Mouse (Mus musculus) bone marrow macrophage, adult 2 months (primary cell): Measurements from ENCODE around the gene Lrrc36. TPM values are rescaled to one million over a fixed set of nuclear protein-coding genes. Genes with fewer than 3 reads are reported as not detected.

ENCODE experiments used
- H3K27ac ChIP-seq: 2 replicates; pipeline ENCODE4 v1.5.1; 2012; ENCODE audit warnings: low read depth, low read length; ENCODE audit not compliant: insufficient read depth
- H3K4me1 ChIP-seq: 2 replicates; pipeline ENCODE4 v1.6.1; 2012; ENCODE audit warnings: low read length; ENCODE audit not compliant: control insufficient read depth, insufficient read depth
- H3K4me3 ChIP-seq: 2 replicates; pipeline ENCODE4 v1.5.1; 2012; ENCODE audit warnings: mild to moderate bottlenecking, low read length, moderate library complexity; ENCODE audit not compliant: insufficient read depth
- CTCF ChIP-seq: IDR thresholded peaks from 2 replicates; pipeline ENCODE4 v1.5.1; 2012; ENCODE audit warnings: low read depth, mild to moderate bottlenecking, low read length, moderate library complexity
- POLR2A ChIP-seq: IDR thresholded peaks from 2 replicates; pipeline ENCODE4 v1.6.1; 2012; ENCODE audit warnings: mild to moderate bottlenecking, low read depth, low read length, borderline replicate concordance
- polyA plus RNA-seq: library from polyadenylated mRNA; stranded (reverse); fragments of >200 nt; gene quantifications from 2 replicates; pipeline ENCODE4 v1.2.4, GENCODE M21; 2012; ENCODE audit not compliant: missing spikeins, insufficient read depth, insufficient read length

Gene Lrrc36
- polyA plus RNA-seq, 1 experiment: not detected

GRCm38 (mm10) chr8:105461085-105461803 is 47.9 kb downstream of the Lrrc36 start:
- Histone ChIP-seq H3K4me3 (no peak overlapping the region), H3K4me1 (no peaks in the 10 kb centered on the region), H3K27ac (no peak overlapping the region)
- no peak for TF ChIP-seq CTCF
- no peak for TF ChIP-seq POLR2A

GRCm38 (mm10) chr8:105464595-105464994 is 51.2 kb downstream of the Lrrc36 start:
- Histone ChIP-seq H3K4me1 (no peaks in the 10 kb centered on the region), H3K27ac (no peak overlapping the region), H3K4me3 (no peak overlapping the region)
- no peak for TF ChIP-seq CTCF
- TF ChIP-seq POLR2A: no peak

- Histone ChIP-seq H3K27ac (no peak overlapping the region), H3K4me3 (no peak overlapping the region), H3K4me1 (no peaks in the 10 kb centered on the region)
- TF ChIP-seq CTCF: no peak
- TF ChIP-seq POLR2A: no peak
These were observed 52.9 kb downstream of the Lrrc36 start for GRCm38 (mm10) chr8:105466246-105466645.

- Histone ChIP-seq H3K4me1 (peaks cover 4% of the 10 kb centered on the region), H3K4me3 (no peak overlapping the region), H3K27ac (no peak overlapping the region)
- TF ChIP-seq CTCF: no peak
- no peak for TF ChIP-seq POLR2A
These were observed 53.4 kb downstream of the Lrrc36 start for GRCm38 (mm10) chr8:105466700-105467291.

- no peak overlapping the region for H3K4me3 ChIP-seq
- peaks cover 4% of the 10 kb centered on the region for H3K4me1 ChIP-seq
- TF ChIP-seq POLR2A (no peak), CTCF (no peak)
- H3K27ac ChIP-seq: no peak overlapping the region
These were observed 54.1 kb downstream of the Lrrc36 start for GRCm38 (mm10) chr8:105467396-105467985.

- Histone ChIP-seq H3K4me1 (peaks cover 4% of the 10 kb centered on the region), H3K27ac (no peak overlapping the region), H3K4me3 (no peak overlapping the region)
- TF ChIP-seq CTCF (no peak), POLR2A (no peak)
These were observed 54.8 kb downstream of the Lrrc36 start for GRCm38 (mm10) chr8:105468002-105468720.

- H3K4me1 ChIP-seq: peaks cover 4% of the 10 kb centered on the region
- TF ChIP-seq POLR2A (no peak), CTCF (no peak)
- no peak overlapping the region for H3K4me3 ChIP-seq
- H3K27ac ChIP-seq: no peak overlapping the region
These were observed 55.8 kb downstream of the Lrrc36 start for GRCm38 (mm10) chr8:105469041-105469695.

GRCm38 (mm10) chr8:105469816-105470215 is 56.4 kb downstream of the Lrrc36 start:
- Histone ChIP-seq H3K4me3 (no peak overlapping the region), H3K27ac (no peak overlapping the region), H3K4me1 (peaks cover 4% of the 10 kb centered on the region)
- TF ChIP-seq POLR2A (no peak), CTCF (no peak)

GRCm38 (mm10) chr8:105470262-105470661 is 56.9 kb downstream of the Lrrc36 start:
- Histone ChIP-seq H3K4me1 (peaks cover 4% of the 10 kb centered on the region), H3K4me3 (no peak overlapping the region), H3K27ac (no peak overlapping the region)
- TF ChIP-seq CTCF: no peak
- TF ChIP-seq POLR2A: no peak
